Mouse (Mus musculus): ENCODE data around the gene Shroom1.

Gene Shroom1

DNA sequence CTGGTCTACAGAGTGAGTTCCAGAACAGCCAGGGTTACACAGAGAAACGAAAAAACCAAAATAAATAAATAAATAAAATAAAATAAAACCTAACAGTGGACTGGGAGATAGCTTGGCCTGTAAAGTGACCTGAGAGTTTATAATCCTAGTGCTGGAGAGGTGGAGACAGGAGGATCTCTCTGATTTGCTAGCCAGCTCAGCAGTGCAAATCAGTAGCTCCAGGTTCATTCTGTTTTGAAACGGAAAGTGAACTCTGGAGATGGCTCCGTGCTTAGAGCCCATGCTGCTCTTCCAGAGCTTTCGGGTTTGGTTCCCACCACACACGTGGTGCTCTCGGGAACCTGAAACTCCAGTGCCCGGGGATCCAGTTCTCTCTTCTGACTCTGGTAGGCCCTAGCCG, 9.0 kb upstream of the Shroom1 start:
- DNase-seq, result no peak

DNA sequence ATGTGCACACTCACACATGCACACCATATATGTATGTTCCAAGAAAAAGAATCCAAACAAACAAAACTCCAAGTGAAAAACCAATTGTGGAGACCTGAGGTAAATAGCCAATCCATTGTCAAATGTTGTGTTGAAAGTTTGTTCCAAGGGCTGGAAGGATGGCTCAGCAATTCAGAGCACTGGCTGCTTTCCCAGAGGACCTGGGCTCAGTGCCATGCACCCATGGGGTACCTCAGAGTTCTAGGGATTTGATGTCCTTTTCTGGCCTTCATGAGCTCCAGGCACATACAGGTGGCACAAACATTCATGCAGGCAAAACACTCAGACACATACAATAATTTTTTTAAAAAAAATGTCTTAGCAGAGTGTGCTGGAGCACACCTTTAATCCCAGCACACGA, 8.5 kb upstream of the Shroom1 start:
- DNase-seq, result peak; percentile 93 to 96

DNA sequence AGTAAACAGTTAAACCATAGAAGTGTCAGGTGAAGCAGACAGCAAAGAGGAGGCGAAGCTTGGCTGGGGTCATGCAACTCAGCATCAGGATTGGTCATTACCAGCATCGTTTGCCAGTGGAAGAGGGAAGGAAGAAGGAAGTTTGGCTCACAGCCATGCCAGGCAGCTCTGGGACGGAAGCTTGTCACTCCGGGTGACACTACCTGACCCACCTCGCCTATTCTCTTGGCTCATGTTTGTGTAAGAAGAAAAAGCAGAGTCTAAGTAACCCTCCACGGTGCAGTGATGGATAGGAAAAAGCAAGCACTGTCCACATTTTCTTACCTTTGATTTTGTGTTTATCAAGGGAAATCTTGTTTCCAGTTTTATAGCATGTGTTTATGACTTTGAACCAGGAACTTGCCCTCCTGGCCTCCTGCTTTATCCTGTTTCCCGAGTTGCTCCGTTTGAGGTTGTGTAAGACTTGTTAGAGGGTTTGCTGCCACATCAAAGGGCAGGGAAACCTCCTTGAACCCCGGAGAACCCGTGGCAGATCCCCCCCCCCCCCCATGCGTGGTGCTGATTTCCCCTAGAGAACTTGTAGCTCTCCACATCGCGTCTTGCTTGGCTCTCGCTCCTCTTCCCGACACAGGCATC, 6.8 kb upstream of the Shroom1 start:
- no peak for DNase-seq

DNA sequence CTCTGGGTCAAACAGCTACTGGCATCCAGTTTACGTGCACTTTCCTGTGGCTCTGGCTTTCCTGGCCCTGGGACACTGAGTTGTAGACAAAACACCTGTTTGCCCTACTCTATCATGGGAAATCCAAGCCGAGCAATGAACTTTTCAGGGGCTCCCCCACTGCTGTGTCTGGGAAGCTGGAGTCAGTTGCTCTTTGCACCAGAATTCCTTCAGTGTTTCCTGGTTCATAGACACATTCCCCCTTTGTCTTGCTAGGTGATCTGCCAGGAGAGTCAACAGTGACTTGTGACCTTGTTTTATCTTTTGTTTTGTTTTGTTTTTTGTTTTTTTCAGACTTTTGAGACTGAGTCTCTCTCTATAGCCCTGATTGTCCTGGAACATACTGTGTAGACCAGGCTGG, 5.6 kb upstream of the Shroom1 start:
- no peak for DNase-seq

DNA sequence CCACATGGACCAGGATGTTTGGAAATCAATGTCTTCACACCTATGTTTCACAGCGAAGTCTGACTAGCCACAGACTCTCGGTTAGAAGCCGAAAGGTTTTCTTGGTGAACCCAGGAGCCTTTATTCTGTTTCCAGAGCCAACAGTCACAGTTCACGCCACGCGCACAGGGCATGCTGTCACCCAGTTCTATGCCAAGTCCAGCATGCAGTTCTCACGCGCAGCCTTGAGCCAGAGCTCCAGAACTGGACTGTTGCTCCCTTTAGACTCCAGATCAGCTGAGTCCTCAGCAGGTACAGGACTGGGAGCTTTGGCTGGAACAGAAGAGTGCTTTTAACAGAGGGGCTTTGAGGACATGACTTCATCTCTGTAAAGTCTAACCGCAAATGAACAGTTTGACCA, 4.6 kb upstream of the Shroom1 start:
- peak; percentile 59 to 67 for DNase-seq

DNA sequence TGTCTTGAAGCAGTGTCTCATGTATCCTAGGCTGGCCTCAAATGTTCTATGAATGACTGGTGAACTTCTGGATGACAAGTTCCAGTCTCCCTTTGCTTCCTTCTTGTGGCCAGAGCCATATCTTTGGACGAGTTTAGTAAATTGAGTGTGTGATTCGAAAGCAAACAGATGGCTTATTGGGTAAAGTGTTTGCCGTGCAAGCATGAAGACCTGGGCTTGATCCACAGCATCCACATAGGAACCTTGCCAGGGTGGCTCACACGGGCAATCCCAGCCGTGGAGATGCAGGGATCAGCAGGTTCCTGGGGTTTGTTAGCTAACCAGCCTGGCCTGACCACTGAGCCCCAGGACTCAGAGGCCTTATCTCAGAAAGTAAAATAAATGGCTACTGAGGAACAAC, 4.0 kb upstream of the Shroom1 start:
- DNase-seq, result no peak

DNA sequence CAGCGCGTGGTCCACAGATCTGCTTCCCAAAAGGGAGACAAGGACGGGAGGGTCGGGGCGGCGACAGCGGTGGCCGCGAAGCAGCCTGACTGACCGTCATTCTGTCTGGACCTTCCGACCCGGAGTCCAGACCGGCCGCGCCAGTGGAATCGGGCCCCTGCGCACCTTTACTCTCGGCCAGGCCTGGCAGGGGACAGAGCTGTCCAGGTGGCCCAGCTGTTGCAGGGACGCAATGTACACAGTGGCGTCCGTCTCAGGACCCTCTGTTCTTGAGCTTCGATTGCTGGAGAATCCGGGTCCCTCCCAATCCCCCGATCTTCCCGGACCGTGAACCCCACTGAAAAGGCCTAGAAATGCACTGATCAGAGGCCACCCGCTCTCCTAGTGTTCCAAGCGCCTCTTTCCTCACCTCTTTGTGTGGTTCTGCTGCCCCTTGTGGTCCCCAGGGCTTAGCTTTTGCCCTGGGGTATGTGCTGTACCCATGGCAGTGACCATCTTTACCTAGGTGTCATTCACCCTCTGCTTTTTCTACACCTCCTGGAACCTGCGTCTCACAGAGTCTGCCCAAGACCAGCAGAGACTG, 458 bp downstream of the Shroom1 start:
- DNase-seq, result no peak

DNA sequence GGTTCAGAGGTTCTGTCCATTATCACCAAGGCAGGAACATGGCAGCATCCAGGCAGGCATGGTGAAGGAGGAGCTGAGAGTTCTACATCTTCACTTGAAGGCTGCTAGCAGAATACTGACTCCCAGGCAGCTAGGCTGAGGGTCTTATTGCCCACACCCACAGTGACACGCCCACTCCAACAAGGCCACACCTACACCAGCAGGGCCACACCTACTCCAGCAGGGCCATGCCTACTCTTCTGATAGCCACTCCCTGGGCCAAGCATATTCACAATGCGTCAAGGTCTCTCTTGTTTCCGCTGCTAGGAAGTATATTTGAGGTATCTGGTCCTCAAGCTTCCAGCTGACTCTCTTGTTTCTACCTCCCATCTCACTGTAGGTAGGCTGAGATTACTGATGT, 2.0 kb downstream of the Shroom1 start:
- no peak for DNase-seq

DNA sequence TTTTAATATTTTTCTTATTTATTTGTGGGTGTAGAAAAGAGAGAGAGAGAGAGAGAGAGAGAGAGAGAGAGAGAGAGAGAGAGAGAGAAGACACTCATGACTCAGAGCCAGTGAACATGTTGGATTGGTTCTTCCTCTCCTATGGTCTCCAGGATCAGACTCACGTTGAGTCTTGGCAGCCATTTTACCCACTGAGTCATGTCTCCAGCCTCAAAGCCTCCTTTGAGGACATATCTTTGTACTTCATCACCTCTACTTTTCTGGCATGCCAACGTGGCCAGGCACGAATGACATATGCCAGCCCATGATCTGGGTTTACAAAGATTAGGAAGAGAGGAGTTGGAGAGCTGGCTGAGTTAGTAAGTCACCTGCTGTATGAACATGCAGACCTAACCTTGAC, 3.2 kb downstream of the Shroom1 start:
- no peak for DNase-seq

DNA sequence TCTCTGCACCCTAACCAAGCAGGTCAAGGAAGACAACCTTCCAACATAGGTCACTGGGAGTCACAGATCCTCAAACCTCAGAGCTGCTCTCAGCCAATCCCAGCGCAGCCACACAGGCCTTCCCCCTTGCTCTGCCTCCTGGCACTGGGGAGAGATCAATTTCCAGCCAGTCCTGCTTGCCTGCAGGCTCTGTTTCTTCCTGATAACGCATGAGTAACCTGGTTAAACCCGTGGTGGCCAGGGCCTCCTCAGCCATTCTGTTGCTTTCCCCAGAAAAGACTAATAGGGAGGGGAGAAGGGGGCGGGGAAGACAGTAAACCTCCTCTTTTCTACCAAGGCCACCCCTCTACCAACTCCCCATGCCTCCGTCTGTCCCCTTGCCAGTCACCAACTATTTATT, 4.7 kb downstream of the Shroom1 start:
- no peak for DNase-seq

DNA sequence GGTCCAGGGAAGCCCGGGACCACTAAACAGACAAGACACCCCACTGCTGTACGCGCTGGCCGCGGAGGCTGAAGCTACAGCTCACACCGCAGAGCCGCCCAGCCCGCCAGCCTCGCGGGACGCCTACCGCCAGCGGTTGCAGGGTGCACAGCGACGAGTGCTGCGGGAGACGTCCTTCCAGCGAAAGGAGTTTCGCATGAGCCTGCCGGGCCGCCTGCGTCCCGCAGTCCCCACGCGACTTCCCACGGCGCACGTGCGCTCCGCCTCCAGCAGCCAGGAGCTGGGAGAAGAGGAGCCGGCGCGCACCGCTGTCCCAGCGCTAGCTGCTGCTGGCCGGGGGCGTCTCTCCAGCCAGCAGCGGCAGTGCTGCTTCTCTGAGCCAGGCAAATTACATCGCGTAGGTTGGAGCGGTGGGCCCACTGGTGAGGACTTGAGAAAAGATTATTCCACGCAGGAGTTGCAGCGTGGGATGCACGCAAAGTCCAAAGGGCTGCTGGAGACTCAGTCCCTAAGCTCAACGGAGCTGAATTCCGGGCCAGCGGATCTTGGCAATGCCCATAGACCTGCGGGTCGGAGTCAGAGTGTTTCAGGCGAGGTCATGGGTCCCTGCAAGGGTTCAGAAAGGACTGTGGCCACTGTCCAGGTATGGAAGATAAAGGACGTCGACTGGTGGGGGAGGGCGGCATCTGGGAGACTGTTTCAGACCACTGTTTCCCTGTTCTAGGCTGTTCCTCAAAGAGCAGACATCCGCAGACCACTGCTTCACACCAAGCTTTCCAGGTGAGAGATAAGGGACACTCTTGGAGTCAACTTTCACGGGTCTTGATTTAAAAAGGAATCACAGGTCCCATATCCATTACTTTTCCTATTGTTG, 6.8 kb downstream of the Shroom1 start:
- DNase-seq, result peak in 1 of 2 experiments; percentile 43

DNA sequence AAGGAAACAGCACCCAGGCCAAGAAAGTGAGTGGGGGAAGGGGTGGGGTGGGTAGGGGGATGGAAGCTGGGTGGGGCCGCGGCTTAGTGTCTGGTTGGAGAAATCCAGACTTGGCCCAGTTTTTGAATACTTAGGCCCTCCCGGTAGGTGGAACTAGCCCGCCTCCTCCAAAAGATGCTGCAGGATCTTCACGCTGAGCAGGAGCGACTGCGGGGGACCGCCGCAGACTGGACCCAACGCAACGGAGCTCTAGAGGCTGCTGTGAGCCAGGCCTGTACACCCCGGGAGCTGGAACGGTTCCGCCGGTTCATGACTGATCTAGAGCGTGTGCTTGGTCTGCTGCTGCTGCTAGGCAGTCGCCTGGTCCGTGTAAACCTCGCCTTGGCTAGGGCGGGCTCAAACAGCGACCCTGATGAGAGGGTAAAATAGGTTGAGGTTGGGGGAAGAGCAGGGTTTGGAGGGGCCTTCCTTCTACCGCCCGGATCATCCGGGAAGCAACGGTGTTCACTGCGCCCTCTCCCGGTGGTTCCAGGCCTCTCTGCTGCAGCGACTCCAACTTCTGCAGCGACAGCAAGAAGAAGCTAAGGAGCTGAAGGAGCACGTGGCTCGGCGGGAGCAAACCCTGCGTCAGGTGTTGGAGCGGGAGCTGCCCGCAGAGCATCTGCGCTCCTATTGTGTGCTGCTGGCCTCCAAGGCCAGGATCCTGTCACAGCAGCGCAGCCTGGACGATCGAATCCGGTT, 9.4 kb downstream of the Shroom1 start:
- DNase-seq, result peak; percentile 92

DNA sequence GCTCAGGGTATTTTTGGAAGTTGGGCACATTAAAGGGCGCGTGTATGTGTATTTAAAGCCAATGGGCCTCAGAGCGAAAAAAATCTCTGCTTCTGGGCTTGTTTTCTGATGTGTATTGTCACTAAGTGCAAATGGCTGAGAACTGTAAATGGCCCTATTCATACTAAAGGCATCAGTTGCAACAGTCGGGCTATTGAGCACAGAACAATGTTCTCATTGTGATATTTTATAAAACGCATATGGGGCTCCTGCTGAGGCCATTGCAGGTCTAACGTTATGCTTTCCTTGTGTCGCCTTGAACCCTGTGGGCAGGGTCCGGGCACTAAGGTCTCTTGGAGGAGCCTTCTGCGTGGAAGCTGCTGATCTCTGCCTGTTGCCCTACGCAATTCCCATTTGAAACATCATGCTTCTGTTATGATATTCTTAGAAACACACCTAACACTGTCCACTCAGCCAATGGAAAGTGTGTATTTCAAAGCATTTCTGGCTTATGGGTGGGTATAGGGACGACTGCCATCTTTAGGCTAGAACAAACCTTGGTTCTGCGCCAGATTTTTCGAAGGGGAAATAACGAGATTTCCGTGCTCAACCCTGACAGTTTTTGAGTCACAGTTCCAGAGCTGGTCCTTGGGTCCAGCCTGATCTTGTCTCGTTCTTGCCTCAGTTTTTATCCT, 12.4 kb downstream of the Shroom1 start:
- no peak for DNase-seq

DNA sequence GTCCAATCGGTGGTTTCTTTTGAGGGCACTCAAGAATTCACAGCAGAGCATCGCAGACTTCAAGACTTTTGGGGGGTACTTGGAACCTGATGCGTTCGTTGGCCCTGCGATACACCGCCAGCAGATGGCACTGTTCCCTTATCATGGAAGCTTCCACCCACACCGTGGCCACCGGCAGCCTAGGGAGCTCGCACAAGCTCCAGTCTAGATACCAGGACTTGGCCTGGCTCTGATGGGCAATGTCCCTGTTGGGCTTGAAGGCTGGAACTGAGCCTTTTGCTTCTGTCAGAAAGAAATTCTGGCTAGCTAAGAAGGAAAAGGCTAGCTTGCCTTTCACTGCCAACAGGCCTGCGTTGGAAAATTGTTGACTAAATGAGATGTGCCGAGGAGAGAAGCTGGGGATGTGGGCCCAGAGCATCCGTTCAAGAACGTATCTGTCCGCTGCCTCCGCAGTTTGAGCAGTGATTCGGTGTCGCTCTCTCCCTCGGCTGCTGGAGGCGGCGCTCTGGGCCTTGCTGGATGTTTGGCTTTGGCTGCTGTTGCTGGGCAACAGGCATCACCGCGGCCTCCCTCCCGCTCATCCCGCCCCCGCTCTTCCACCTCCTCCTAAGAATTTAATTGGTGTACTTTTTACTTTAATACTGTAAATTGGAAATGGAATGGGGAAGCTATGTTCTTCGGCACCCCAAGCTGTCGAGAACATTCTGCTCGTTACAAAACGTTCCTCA, 13.1 kb downstream of the Shroom1 start, which contains the start of gene Gm9837:
Gene Gm9837, minus strand, starts transcription at position 512 of the 728 bp plus-strand sequence.
- DNase-seq, result peak; percentile 95 to 96

DNA sequence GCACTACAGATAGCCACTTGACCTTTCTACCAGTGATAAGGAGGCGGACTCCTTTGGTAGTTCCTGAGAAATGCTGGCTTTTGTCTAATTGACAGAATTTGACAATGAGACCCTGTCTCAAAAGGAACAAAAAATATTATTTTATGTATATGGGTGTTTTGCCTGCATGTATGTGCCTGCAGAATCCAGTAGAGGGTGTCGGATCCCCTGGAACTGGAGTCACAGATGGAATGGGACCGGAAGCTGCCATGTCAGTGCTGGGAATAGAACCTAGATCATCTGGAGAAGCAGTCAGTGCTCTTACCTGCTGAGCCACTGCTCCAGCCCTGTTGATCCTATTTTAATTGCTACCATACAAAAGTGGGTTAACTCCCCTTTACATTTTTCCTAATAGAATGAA, 15.7 kb downstream of the Shroom1 start:
- no peak for DNase-seq

DNA sequence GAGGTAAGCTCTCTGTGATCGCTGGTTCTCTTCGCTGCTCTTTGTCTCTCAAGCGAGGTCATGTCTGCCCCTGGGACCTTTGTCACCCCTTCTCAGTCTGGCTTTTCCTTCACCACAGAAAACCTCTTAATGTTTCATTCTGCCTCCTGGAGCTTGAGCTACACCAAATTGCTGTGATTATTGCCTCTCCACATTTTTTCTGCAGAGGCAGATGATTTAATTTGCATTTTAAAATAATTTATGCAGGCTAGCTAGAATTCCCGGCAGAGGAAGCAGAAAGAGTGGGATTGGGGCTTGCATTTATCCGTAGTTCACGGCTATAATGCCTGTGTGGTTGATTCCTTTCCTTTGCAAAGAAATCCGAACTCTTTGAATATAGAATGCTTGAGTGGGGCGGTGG, 18.6 kb downstream of the Shroom1 start:
- no peak for DNase-seq

DNA sequence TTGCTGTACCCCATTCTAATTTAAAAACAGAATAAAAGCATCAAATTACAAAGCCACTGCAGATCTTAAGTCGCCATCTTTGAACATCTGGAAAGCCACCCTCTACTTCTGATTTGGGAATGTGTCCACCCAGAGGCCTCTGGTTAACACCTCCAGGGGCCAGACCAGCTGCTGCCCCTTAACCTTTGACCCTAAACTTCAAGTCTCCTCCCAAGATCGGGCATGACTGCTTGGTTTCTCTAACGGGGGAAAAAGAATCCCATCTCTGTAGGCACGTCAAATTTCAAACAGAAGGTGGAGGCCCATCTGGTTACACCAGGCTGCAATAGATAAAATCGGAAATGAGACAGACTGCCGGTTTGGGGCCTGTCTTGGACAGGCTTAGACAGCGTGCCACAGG, 20.8 kb downstream of the Shroom1 start:
- no peak for DNase-seq

DNA sequence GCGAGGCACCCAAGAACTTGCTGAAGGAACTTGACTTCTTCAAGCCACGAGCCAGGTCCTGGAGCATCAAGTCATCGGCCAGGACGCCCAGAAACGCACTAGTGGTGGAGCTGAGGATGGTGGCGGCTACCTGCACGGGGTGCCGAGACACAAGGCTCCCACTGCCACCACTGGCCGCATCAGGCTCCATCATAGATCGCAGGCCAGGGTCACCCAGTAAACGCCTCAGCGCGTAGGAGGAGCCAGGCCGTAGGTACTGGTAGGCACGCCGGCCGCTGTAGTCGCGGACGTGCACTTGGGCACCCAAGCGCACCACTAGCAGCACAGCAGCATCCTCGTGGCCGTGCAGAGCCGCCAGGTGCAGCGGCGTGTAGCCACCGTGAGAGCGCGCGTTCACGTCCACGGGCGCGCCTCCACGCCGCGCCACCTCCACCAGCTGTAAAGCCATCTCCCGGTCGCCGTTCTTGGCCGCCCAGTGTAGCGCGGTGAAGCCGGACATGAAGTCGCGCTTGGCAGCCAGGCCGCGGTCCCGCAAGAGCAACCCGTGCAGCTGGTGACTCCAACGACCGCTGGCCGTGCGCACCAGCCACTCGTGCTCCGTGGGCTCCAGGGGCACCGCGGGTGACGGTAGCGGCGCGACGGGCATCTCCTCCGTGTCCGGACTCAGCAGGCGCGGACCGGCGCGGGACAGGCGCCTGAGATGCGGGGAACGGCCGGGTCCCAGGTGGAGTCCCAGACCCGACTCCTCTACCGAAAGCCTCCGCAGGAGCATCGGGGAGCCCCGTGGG, 21.6 kb downstream of the Shroom1 start:
- peak; percentile 51 to 73 for DNase-seq

DNA sequence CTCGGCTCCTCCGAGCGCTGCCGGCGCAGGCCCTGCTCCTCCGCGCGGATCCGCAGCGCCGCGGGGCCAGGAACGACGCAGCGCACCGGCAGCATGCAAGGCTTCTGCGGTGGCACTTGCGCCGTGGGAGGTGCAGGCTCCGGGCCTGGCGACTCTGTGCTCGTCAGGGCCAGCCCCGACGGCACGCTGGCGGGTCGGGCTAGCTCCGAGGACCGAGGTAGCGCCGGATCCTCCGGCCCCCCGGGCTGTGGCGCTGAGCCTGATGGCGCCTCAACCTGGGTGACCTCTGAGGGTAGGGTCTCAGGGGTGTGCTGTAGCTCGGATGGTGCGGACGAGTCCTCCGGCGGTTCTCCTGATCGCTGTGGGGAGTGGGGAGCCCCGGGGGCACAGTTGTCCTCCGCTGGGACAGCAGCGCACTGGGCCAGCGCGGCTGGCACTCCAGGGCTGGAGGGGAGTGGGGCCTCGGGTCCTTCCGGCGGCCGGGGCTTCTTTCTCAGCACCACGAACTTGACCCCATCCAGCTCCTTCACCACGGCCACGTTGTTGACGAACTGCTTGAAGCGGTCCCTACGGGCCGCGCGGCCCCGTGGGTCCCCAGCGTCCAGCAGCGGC, 22.3 kb downstream of the Shroom1 start:
- DNase-seq, result peak in 1 of 2 experiments; percentile 51

DNA sequence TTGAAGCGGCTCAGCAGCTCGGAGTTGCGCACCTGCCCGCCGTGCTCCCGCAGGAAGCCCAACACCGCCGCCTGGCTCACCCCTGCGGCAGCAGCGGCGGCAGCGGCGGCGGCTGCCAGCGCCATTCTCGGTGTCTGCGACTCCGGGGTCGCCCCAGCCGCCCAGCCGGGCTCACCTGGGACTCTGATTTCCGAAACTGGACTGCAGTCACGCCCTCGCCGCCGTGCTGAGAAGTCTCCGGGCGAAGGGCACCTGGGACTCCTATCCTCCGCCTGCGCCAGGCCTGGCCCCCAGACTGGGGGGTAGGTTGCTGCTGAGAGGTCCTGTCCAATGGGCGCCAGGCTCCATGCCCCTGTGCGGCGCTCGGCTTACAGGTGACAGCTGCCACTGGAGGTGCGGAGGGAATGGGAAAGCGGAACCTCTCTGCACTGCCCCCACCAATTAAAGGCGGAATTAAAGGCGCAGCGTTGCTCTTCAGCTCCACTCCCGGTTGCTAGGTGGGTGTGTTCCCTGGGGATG, 22.8 kb downstream of the Shroom1 start, which contains the start of the genes Gm9945 and Sowaha:
Gene Gm9945, plus strand, starts transcription at position 384 of the 519 bp plus-strand sequence.
Gene Sowaha, minus strand, starts transcription at position 492 of the 519 bp plus-strand sequence.
- DNase-seq, result peak; percentile 85 to 87

Data from cerebellum, adult 18-20 months (tissue).